Mouse (Mus musculus) erythroblast, adult 5-6 weeks (primary cell): Measurements from ENCODE around the gene Gpsm1. TPM values are rescaled to one million over a fixed set of nuclear protein-coding genes. Genes with fewer than 3 reads are reported as not detected.

Source experiments
- ATAC-seq: replicated peaks from 2 replicates; pipeline ENCODE4 v1.8.0; 2016; ENCODE audit warnings: moderate number of reproducible peaks, mild to moderate bottlenecking, moderate TSS enrichment, inconsistent platforms; ENCODE audit not compliant: poor library complexity, low FRiP score, severe bottlenecking
- total RNA-seq, 2 experiments: library from RNA; stranded (forward) in 1 of 2; stranded (reverse) in 1 of 2; fragments of 150-400 nt in 1 of 2; fragments of 200-764, 138-1000 nt in 1 of 2; gene quantifications; 2 replicates each; pipeline versions ENCODE4 v1.2.3 to v1.2.4; 2015 to 2017; ENCODE audit warnings: low replicate concordance in 2 of 2

Gene Gpsm1
- 0.77 and 1.5 TPM in 2 replicates for total RNA-seq (2015; ENCODE audit: low replicate concordance)
- 1.7 and 2.0 TPM in 2 replicates for total RNA-seq (2017; ENCODE audit: low replicate concordance)

DNA sequence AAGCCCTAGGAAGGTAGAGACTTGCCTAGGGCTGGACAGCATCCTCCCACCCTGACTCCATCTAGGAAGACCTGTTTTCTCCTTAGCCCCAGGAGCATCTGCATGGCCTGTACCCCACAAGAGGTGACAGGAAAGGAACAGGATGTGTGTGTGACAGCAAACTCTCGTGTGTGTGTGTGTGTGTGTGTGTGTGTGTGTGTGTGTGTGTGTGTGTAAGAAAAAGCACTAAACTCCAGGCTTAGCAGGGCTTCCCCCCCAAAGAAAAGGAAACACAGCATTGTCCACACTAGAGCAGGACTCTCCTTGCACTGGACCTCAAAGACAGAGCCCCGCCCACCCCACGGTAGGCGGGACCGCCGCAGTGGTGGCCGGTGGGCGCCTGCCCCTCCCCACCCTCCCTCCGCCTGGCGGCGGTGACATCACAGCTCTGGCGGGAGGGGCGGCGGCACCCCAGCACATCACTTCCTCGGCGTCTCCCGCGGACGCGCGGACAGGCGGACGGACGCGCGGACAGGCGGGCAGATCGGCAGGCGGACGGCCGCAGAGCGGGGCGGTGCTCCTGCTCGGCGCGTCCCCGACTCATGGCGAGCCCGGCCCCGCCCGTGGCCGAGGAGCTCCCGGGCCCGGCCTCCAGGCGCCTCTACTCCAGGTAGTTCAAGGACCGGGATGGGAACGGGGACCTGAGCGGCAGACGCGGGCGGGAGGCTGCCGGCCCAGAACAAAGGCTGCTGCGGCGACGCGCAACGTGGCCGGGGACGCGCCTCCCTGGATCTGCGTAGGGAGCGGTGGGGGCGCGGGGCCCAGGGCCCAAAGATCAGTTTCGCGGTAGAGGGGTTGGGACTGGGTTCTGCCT is at the start of gene Gpsm1:
Gpsm1 (plus strand) TSS at position 444 of the 853 bp plus-strand sequence.
- ATAC-seq: no peak

DNA sequence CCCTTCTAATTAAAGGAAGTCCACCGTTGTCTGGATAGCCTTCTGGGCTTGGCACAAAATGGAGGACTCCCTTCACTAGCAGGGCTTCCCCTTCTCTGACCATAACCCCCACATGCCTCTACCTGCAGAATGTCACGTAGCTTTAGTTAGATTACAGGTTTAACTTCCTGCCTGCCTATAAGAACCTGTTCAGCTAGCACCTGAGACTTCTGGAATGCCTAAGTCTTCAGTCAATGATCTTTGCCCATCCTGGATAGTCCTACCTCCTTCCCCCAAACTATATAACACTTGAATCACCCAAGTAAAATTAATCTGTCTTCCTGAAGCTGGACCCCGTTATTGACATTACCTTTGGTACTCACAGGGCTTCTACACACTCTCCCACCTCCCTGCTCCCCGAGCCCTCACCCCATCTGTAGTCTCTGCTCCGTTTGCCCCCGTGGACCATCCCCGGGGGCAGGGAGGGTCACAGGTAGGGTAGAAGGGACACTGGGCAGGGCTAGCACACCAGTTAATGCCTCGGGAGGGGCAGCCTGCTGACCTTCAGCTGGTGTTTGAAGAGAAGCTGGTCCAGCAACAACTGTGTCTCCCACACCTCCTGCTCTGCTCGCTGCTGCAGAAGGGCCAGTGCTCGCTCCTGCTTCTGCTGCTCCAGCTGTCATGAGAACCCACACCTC is 49.1 kb upstream of the Gpsm1 start:
- ATAC-seq: no peak

- no peak for ATAC-seq
Observed at GRCm38 (mm10) chr2:26268216-26268615, 47.1 kb upstream of the Gpsm1 start.

GRCm38 (mm10) chr2:26273611-26274010 is 41.7 kb upstream of the Gpsm1 start:
- ATAC-seq: 0 out of 2 replicates have a peak, but pooled peaks have one; percentile 51

DNA sequence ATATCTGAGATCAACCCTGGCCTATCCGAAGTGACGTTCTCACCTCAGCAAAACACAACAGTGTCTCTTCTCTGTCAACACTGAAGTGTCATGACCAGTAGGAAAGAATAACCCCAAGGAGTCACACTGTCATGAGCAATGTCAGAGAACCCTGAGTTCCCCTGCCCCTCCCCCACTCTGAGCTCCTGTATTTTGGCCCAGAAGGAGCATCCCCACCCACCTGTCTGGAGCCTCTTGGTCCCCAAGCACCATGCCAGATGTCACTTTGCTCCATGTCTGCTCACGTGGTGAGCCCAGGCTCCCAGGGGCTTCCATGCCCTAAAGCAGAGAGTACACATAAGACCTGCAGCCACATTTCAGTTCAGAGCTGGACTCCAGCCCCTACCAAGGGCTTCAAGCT is 35.6 kb upstream of the Gpsm1 start:
- ATAC-seq: no peak

DNA sequence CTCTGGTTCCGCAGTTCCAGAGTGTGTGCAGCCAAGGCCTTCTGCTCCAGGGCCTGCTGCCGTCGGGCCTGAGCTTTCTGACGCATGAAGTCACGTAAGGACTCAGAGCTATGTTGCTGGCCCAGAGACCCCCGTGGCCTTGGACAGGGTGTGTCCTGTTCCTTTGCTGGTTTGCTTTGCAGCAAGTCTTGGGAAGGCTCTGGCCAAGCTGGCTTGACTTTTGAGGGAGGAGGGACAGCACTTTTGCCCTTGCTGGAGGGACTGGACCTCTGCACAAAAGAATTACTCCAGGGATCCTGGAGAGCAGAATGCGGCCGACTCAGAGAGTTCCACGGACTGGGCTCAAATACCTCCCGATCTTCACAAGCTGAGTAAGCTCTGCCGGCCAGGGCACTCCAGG is 34.7 kb upstream of the Gpsm1 start:
- ATAC-seq: no peak

- no peak for ATAC-seq
Observed at GRCm38 (mm10) chr2:26285804-26286203, 29.5 kb upstream of the Gpsm1 start.

- ATAC-seq: no peak
Observed at GRCm38 (mm10) chr2:26286391-26286790, 28.9 kb upstream of the Gpsm1 start.

GRCm38 (mm10) chr2:26290133-26290532 is 25.2 kb upstream of the Gpsm1 start:
- ATAC-seq: no peak

GRCm38 (mm10) chr2:26294457-26294856 is 20.9 kb upstream of the Gpsm1 start, which contains the start of gene Ccdc187:
Ccdc187 (minus strand) TSS chr2:26294557.
- no peak for ATAC-seq

DNA sequence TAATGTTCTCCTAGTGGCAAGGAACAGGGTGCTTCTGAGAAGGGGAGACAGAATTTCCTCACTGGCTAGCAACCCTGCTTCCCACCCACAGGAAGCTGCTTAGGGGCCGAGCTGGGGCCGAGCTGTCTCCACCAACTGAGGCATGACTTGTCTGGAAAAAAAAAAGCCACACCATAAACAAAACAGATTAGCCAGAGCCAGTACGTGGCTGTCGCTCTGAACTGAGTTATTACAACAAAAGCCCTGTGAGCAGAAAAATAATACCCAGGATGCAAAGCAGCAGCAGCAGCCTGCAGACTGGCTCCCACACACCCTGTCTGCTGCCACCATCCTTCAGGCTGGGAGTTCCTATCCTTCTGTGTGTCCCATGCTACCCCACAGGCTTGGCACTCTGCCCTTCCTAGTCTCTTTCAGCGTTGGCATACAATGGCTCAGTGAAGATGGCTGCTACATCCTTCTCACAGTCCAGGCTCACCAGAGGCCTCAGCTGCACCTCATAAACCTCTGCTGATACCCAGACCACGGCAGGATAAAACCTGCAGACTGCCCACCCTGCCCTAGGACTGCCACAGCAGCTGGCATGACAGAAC is 18.6 kb upstream of the Gpsm1 start:
- ATAC-seq: no peak

DNA sequence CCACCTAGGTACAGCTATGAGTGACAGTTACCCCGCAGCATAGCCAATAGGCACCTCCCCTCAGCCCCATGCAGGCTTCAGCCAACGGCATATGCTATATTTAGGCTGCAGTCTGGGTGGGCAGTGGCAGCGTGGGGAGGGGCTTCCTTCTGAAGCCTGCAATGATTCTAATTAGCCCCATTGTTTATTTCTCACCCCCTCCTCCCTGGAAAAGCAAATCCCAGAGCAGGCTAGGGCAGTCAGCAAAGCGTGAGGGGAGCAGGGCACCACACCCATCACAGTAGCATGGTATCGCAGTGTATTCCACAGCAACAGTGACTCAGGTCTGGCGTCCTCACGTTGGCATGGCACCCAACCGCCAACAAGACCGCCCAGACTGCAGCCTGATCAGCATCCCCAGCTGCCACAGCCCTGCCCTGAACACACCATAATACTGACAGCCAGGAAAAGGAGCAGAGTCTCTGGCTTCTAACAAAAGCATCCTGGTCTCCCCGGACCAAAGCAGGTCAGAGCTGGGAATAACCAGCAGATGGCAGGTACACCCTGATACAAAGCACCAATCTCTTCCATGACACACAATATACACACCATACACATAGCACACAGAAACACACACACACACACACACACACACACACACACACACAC is 17.0 kb upstream of the Gpsm1 start:
- no peak for ATAC-seq

- ATAC-seq: no peak
Observed at GRCm38 (mm10) chr2:26298856-26299230, 16.5 kb upstream of the Gpsm1 start.

DNA sequence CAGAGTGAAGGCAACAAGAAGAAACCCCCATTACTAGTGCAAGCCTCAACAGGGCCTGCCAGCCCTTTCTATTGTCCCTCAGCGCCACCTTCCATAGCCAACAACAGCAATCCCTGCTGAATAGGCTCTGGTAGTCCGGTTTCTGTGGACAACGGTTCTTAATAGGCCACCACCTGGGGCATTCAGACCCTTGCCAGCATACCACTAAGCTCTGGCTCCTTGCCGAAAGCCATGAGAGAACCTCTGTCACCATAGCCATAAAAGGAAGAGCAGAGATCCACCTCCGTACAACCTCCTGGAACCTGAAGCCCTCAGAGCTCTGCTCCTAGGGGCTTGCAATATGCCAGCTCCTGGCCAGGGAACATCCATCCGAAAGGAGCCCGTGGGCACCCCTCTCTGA is 16.0 kb upstream of the Gpsm1 start:
- no peak for ATAC-seq

DNA sequence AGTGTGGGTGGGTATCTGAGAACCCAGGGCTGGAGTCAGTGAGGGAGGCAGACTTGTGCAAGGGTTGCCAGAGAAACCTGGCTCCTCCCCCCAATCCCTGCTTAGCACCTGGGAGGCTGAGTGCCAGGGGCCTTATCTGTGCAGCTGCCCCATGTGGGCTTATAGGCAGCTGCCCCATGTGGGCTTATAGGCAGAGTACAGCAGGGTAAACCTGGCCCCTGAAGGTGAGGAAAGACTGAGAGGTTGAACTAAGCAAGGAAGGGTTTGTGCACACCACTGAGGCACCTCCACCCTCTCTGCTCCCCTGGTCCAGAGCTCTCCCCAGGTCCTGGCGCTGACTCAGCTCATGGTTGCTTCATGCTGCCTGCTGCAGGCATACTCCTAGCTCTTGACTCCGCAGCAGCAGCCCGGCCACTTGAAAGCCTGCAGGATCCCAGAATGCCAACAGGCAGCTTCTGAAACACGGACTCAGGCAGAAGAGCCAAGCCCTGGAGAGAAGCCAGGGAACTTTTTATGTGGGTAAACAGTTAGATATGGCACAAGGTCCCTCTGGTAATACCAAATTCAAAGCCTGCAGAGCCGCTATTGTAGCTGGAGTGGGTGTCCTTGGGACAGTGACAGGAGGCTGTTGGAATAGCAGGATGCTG is 15.0 kb upstream of the Gpsm1 start:
- ATAC-seq: peak; percentile 20; the same call in 1 of the 2 replicates

- peak; percentile 57; the same call in 1 of the 2 replicates for ATAC-seq
Observed at GRCm38 (mm10) chr2:26300808-26301174, 14.5 kb upstream of the Gpsm1 start.

GRCm38 (mm10) chr2:26302005-26302503 is 13.3 kb upstream of the Gpsm1 start:
- ATAC-seq: no peak

GRCm38 (mm10) chr2:26304711-26305110 is 10.6 kb upstream of the Gpsm1 start:
- ATAC-seq: no peak

DNA sequence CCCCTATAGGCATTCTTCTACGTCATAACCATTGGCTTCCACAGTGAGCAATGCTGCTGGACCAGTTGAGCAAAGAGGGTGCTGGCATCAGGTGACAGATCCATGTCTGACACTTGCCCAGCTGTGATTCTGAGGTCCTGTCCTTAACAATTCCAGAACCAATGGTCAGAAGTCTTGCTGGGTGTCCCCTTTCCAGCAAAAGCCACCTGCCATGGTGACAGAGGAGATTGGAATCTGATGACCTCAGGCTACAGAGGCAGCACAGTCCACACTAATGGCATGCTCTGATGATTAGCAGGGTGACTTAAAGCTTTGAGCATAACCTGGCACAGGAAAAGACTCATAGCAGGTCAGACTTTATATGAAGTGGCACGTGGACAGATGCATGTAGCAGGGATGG is 9.8 kb upstream of the Gpsm1 start:
- ATAC-seq: no peak

GRCm38 (mm10) chr2:26306702-26307101 is 8.6 kb upstream of the Gpsm1 start:
- ATAC-seq: no peak
